Mouse (Mus musculus): ENCODE measurements at regions not wholly inside any gene's neighbourhood (a gene's known extent, or its start where the extent isn't known, plus 50 kb on each side); places are given as distances from the start of the nearest gene placed in this dataset.

- Histone ChIP-seq H3K4me3 (ENCODE audit: low read length) (no peak overlapping the region), H3K36me3 (ENCODE audit: control insufficient read depth, insufficient read depth, low read length) (no peaks in the 10 kb centered on the region), H3K4me1 (replicated peaks; ENCODE audit: control insufficient read depth, insufficient read depth, low read length) (peaks cover 3% of the 10 kb centered on the region), H3K27me3 (ENCODE audit: control insufficient read depth, insufficient read depth, low read depth, low read length) (peaks cover 19% of the 10 kb centered on the region), H3K9me3 (ENCODE audit: control insufficient read depth, low read length) (no peaks in the 10 kb centered on the region), H3K9ac (ENCODE audit: low read length) (no peak overlapping the region), H3K4me2 (ENCODE audit: low read depth, low read length) (no peak overlapping the region), H3K27ac (ENCODE audit: low read length) (no peak overlapping the region)
- no peak for ATAC-seq (ENCODE audit: low read depth)
- WGBS = 68% methylated on average over 2 of the region's 2 CpGs
Measured at GRCm38 (mm10) chr19:45288722-45289121, 53.1 kb upstream of the Lbx1 start.

- ATAC-seq (ENCODE audit: low read depth) = no peak
- Histone ChIP-seq H3K9me3 (ENCODE audit: control insufficient read depth, low read length) (no peaks in the 10 kb centered on the region), H3K9ac (ENCODE audit: low read length) (no peak overlapping the region), H3K4me1 (replicated peaks; ENCODE audit: control insufficient read depth, insufficient read depth, low read length) (peaks cover 18% of the 10 kb centered on the region), H3K36me3 (ENCODE audit: control insufficient read depth, insufficient read depth, low read length) (no peaks in the 10 kb centered on the region), H3K27me3 (ENCODE audit: control insufficient read depth, insufficient read depth, low read depth, low read length) (peaks cover 64% of the 10 kb centered on the region), H3K4me2 (ENCODE audit: low read depth, low read length) (no peak overlapping the region), H3K4me3 (ENCODE audit: low read length) (no peak overlapping the region), H3K27ac (ENCODE audit: low read length) (no peak overlapping the region)
- 27% methylated on average over 3 of the region's 3 CpGs for WGBS
Measured at GRCm38 (mm10) chr19:45297812-45298211, 62.2 kb upstream of the Lbx1 start.

- Histone ChIP-seq H3K4me1 (replicated peaks; ENCODE audit: control insufficient read depth, insufficient read depth, low read length) (peaks cover 15% of the 10 kb centered on the region), H3K27ac (ENCODE audit: low read length) (no peak overlapping the region), H3K4me3 (ENCODE audit: low read length) (no peak overlapping the region), H3K36me3 (ENCODE audit: control insufficient read depth, insufficient read depth, low read length) (no peaks in the 10 kb centered on the region), H3K9me3 (ENCODE audit: control insufficient read depth, low read length) (no peaks in the 10 kb centered on the region), H3K27me3 (ENCODE audit: control insufficient read depth, insufficient read depth, low read depth, low read length) (peaks cover 65% of the 10 kb centered on the region), H3K9ac (ENCODE audit: low read length) (no peak overlapping the region), H3K4me2 (ENCODE audit: low read depth, low read length) (no peak overlapping the region)
- 51% methylated on average over 3 of the region's 3 CpGs for WGBS
- ATAC-seq (ENCODE audit: low read depth) = no peak
Measured at GRCm38 (mm10) chr19:45299341-45299740, 63.7 kb upstream of the Lbx1 start.

GRCm38 (mm10) chr19:45299768-45300167 lies 63.8 kb upstream of the Btrc start:
- Histone ChIP-seq H3K27me3 (ENCODE audit: control insufficient read depth, insufficient read depth, low read depth, low read length) (peaks cover 70% of the 10 kb centered on the region), H3K9me3 (ENCODE audit: control insufficient read depth, low read length) (no peaks in the 10 kb centered on the region), H3K36me3 (ENCODE audit: control insufficient read depth, insufficient read depth, low read length) (no peaks in the 10 kb centered on the region), H3K4me2 (ENCODE audit: low read depth, low read length) (no peak overlapping the region), H3K4me3 (ENCODE audit: low read length) (no peak overlapping the region), H3K9ac (ENCODE audit: low read length) (no peak overlapping the region), H3K4me1 (replicated peaks; ENCODE audit: control insufficient read depth, insufficient read depth, low read length) (peaks cover 15% of the 10 kb centered on the region), H3K27ac (ENCODE audit: low read length) (no peak overlapping the region)
- 47% methylated on average over 5 of the region's 5 CpGs for WGBS
- no peak for ATAC-seq (ENCODE audit: low read depth)

- H3K36me3 ChIP-seq (ENCODE audit: control insufficient read depth, insufficient read depth, low read length) = no peaks in the 10 kb centered on the region
- no peak overlapping the region; the same call in 1 of the 2 replicates for H3K9ac ChIP-seq (ENCODE audit: low read length)
- H3K4me1 ChIP-seq (replicated peaks; ENCODE audit: control insufficient read depth, insufficient read depth, low read length) = peaks cover 15% of the 10 kb centered on the region
- H3K4me2 ChIP-seq (ENCODE audit: low read depth, low read length) = peak overlapping the region; percentile 99
- H3K4me3 ChIP-seq (ENCODE audit: low read length) = peak overlapping the region; percentile 64
- no peaks in the 10 kb centered on the region for H3K9me3 ChIP-seq (ENCODE audit: control insufficient read depth, low read length)
- H3K27me3 ChIP-seq (ENCODE audit: control insufficient read depth, insufficient read depth, low read depth, low read length) = peaks cover 72% of the 10 kb centered on the region
- WGBS = 2% methylated on average over 22 of the region's 22 CpGs
- no peak overlapping the region for H3K27ac ChIP-seq (ENCODE audit: low read length)
- ATAC-seq (ENCODE audit: low read depth) = peak; percentile 48
Measured at GRCm38 (mm10) chr19:45300691-45301431, 62.7 kb upstream of the Btrc start.

GRCm38 (mm10) chr19:45301432-45301732 lies 62.2 kb upstream of the Btrc start:
- ATAC-seq (ENCODE audit: low read depth) = no peak
- Histone ChIP-seq H3K4me1 (replicated peaks; ENCODE audit: control insufficient read depth, insufficient read depth, low read length) (peaks cover 15% of the 10 kb centered on the region), H3K9ac (ENCODE audit: low read length) (peak overlapping the region; percentile 67), H3K27me3 (ENCODE audit: control insufficient read depth, insufficient read depth, low read depth, low read length) (peaks cover 69% of the 10 kb centered on the region), H3K4me3 (ENCODE audit: low read length) (peak overlapping the region; percentile 64), H3K36me3 (ENCODE audit: control insufficient read depth, insufficient read depth, low read length) (no peaks in the 10 kb centered on the region), H3K4me2 (ENCODE audit: low read depth, low read length) (peak overlapping the region; percentile 99), H3K9me3 (ENCODE audit: control insufficient read depth, low read length) (no peaks in the 10 kb centered on the region), H3K27ac (ENCODE audit: low read length) (no peak overlapping the region)
- 3% methylated on average over 15 of the region's 16 CpGs for WGBS

- Histone ChIP-seq H3K4me2 (ENCODE audit: low read depth, low read length) (peak overlapping the region; percentile 99), H3K27ac (ENCODE audit: low read length) (no peak overlapping the region), H3K27me3 (ENCODE audit: control insufficient read depth, insufficient read depth, low read depth, low read length) (peaks cover 63% of the 10 kb centered on the region), H3K4me1 (replicated peaks; ENCODE audit: control insufficient read depth, insufficient read depth, low read length) (peaks cover 15% of the 10 kb centered on the region), H3K9me3 (ENCODE audit: control insufficient read depth, low read length) (no peaks in the 10 kb centered on the region), H3K4me3 (ENCODE audit: low read length) (peak overlapping the region; percentile 64), H3K36me3 (ENCODE audit: control insufficient read depth, insufficient read depth, low read length) (no peaks in the 10 kb centered on the region), H3K9ac (ENCODE audit: low read length) (peak overlapping the region; percentile 67)
- peak; percentile 61 for ATAC-seq (ENCODE audit: low read depth)
- under 1% methylated on average over 53 of the region's 58 CpGs for WGBS
Measured at GRCm38 (mm10) chr19:45301733-45302547, 61.6 kb upstream of the Btrc start.

GRCm38 (mm10) chr19:45302548-45303241 lies 60.8 kb upstream of the Btrc start:
- Histone ChIP-seq H3K4me2 (ENCODE audit: low read depth, low read length) (peak overlapping the region; percentile 99), H3K36me3 (ENCODE audit: control insufficient read depth, insufficient read depth, low read length) (no peaks in the 10 kb centered on the region), H3K27me3 (ENCODE audit: control insufficient read depth, insufficient read depth, low read depth, low read length) (peaks cover 56% of the 10 kb centered on the region), H3K4me1 (replicated peaks; ENCODE audit: control insufficient read depth, insufficient read depth, low read length) (peaks cover 15% of the 10 kb centered on the region), H3K4me3 (ENCODE audit: low read length) (peak overlapping the region; percentile 64), H3K9ac (ENCODE audit: low read length) (no peak overlapping the region; the same call in 1 of the 2 replicates), H3K9me3 (ENCODE audit: control insufficient read depth, low read length) (no peaks in the 10 kb centered on the region), H3K27ac (ENCODE audit: low read length) (no peak overlapping the region)
- no peak for ATAC-seq (ENCODE audit: low read depth)
- WGBS = 9% methylated on average over 16 of the region's 16 CpGs

- no peak for ATAC-seq (ENCODE audit: low read depth)
- WGBS = 11% methylated on average over 8 of the region's 8 CpGs
Measured at GRCm38 (mm10) chr19:45304538-45304937, 59.0 kb upstream of the Btrc start.

More at GRCm38 (mm10) chr19:45304538-45304937, 59.0 kb upstream of the Btrc start:
- Histone ChIP-seq H3K27ac (ENCODE audit: low read length) (no peak overlapping the region), H3K4me2 (ENCODE audit: low read depth, low read length) (no peak overlapping the region), H3K4me1 (replicated peaks; ENCODE audit: control insufficient read depth, insufficient read depth, low read length) (peaks cover 15% of the 10 kb centered on the region), H3K9me3 (ENCODE audit: control insufficient read depth, low read length) (no peaks in the 10 kb centered on the region), H3K36me3 (ENCODE audit: control insufficient read depth, insufficient read depth, low read length) (no peaks in the 10 kb centered on the region), H3K27me3 (ENCODE audit: control insufficient read depth, insufficient read depth, low read depth, low read length) (peaks cover 49% of the 10 kb centered on the region), H3K9ac (ENCODE audit: low read length) (no peak overlapping the region), H3K4me3 (ENCODE audit: low read length) (no peak overlapping the region)

Data from lung, embryonic 16.5 days (tissue).